Mouse (Mus musculus): ENCODE data around the gene Misp. TPM values are rescaled to one million over a fixed set of nuclear protein-coding genes. Genes with fewer than 3 reads are reported as not detected.

The Misp gene
- polyA plus RNA-seq, 1 experiment from 2014 or later: 0.73 TPM

GRCm38 (mm10) chr10:79793051-79793737, 27.6 kb upstream of the Misp start, which contains the start of gene Palm:
TSS of gene Palm (plus strand) at chr10:79793572.
- Histone ChIP-seq H3K4me2 (ENCODE audit: low read length) (peak within 1 kb of the TSS; percentile 97), H3K4me1 (ENCODE audit: control insufficient read depth, insufficient read depth, low read length) (peaks cover 20% of the 10 kb centered on the region), H3K9me3 (replicated peaks; ENCODE audit: control insufficient read depth, low read length, poor library complexity, severe bottlenecking) (no peaks in the 10 kb centered on the region), H3K9ac (ENCODE audit: low read depth, low read length) (peak within 1 kb of the TSS; percentile 98), H3K4me3 (ENCODE audit: low read depth, low read length) (peak within 1 kb of the TSS; percentile 80), H3K27me3 (ENCODE audit: control insufficient read depth, insufficient read depth, low read depth, low read length) (no peaks in the 10 kb centered on the region; the same call in 1 of the 2 replicates), H3K27ac (ENCODE audit: low read length) (peak within 1 kb of the TSS; percentile 91), H3K36me3 (ENCODE audit: control insufficient read depth, insufficient read depth, low read length) (no peaks in the 10 kb centered on the region)
- ATAC-seq: peak; percentile 72
- WGBS: 5% methylated on average over 51 of the region's 51 CpGs

DNA sequence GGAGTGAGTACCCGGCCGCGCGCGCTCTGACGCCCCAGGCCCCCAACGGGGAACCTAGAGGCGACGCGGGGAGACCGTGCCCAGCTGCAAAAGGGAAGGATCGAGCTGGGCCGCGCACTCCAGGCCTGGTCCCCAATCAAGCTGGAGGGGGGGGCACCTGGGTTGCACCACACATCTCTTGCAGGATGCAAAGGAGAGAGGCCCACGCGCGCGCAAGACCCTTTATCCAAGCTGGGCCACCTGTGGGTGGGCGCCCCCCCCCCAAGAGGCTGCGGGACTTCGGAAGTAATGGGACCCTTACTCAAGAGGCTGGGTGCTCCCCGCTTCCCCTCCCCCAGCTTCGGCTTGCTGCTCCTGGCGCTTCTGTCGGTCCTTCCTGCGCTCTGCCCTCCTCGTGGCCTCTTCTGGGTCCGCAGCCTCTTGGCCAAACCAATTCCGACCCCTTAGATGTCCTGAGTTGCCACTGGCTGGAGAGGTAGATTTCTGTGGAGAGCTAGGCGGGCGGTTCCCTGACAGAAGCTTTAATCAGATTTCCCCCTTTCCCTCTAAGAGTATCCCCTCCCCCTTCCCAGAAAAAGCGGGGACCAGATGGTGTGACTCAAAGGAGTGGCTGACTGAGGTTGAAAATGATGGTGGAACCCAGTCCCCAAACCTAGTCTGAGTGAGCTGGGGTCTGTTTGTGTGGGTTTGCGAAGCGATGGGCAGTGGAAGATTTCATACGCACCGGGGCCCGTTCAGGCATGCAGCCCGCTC, 26.9 kb upstream of the Misp start:
- ATAC-seq: peak; percentile 11; the same call in 1 of the 2 replicates
- H3K4me3 ChIP-seq (ENCODE audit: low read depth, low read length): peak overlapping the region; percentile 80
- H3K27me3 ChIP-seq (ENCODE audit: control insufficient read depth, insufficient read depth, low read depth, low read length): no peaks in the 10 kb centered on the region; the same call in 1 of the 2 replicates
- peak overlapping the region; percentile 98 for H3K9ac ChIP-seq (ENCODE audit: low read depth, low read length)
- H3K4me2 ChIP-seq (ENCODE audit: low read length): peak overlapping the region; percentile 97
- H3K9me3 ChIP-seq (replicated peaks; ENCODE audit: control insufficient read depth, low read length, poor library complexity, severe bottlenecking): no peaks in the 10 kb centered on the region
- no peaks in the 10 kb centered on the region for H3K36me3 ChIP-seq (ENCODE audit: control insufficient read depth, insufficient read depth, low read length)
- peak overlapping the region; percentile 91 for H3K27ac ChIP-seq (ENCODE audit: low read length)
- H3K4me1 ChIP-seq (ENCODE audit: control insufficient read depth, insufficient read depth, low read length): peaks cover 20% of the 10 kb centered on the region
- 1% methylated on average over 32 of the region's 38 CpGs for WGBS

DNA sequence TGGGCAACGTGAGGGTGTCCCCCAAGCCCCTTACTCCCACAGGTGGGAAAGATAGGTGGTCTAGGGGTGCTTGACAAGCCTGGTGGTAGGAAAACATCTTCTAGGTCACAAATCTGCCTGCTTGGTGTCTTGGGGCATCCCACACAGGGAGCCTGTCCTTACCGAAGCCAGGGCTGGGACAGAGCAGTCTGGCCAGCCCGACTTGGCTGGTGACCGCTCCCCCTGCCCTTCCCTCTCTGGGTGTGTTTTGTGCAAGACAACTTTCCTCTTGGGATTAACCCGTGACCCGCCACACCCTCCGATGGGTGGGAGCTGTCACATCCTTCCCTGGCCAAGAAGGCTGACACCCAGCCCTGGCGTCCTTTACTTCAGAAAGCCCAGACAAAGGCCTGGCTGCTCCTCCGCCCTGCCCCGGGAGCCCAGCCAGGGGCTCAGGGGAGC, 26.3 kb upstream of the Misp start:
- peak overlapping the region; percentile 98 for H3K9ac ChIP-seq (ENCODE audit: low read depth, low read length)

DNA sequence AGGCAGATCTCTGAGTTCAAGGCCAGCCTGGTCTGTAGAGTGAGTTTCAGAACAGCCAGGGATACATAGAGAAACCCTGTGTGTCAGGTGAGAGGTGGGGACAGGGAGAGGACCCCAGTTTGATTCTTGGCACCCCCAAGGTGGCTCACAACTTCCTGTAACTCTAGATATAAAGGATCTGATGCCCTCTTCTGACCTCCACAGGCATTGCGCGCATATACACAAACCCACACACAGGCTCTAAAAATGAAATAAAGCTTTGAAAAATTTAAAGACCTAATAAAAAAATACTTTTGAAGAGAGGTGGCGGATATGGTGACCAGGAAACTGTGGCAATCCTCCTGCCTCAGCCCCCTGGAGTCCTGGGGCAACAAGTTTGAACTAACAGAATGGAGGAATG, 24.9 kb upstream of the Misp start:
- Histone ChIP-seq H3K4me1 (ENCODE audit: control insufficient read depth, insufficient read depth, low read length) (peaks cover 20% of the 10 kb centered on the region), H3K36me3 (ENCODE audit: control insufficient read depth, insufficient read depth, low read length) (no peaks in the 10 kb centered on the region), H3K9me3 (replicated peaks; ENCODE audit: control insufficient read depth, low read length, poor library complexity, severe bottlenecking) (no peaks in the 10 kb centered on the region), H3K9ac (ENCODE audit: low read depth, low read length) (no peak overlapping the region), H3K4me2 (ENCODE audit: low read length) (no peak overlapping the region), H3K27ac (ENCODE audit: low read length) (no peak overlapping the region), H3K27me3 (ENCODE audit: control insufficient read depth, insufficient read depth, low read depth, low read length) (no peaks in the 10 kb centered on the region), H3K4me3 (ENCODE audit: low read depth, low read length) (no peak overlapping the region)
- 96% methylated on average over 3 of the region's 3 CpGs for WGBS
- ATAC-seq: no peak

More for the DNA sequence above, 26.3 kb upstream of the Misp start:
- ATAC-seq: peak; percentile 15
- no peaks in the 10 kb centered on the region; the same call in 1 of the 2 replicates for H3K27me3 ChIP-seq (ENCODE audit: control insufficient read depth, insufficient read depth, low read depth, low read length)
- no peaks in the 10 kb centered on the region for H3K36me3 ChIP-seq (ENCODE audit: control insufficient read depth, insufficient read depth, low read length)
- peak overlapping the region; percentile 97 for H3K4me2 ChIP-seq (ENCODE audit: low read length)
- H3K4me1 ChIP-seq (ENCODE audit: control insufficient read depth, insufficient read depth, low read length): peaks cover 20% of the 10 kb centered on the region
- H3K9me3 ChIP-seq (replicated peaks; ENCODE audit: control insufficient read depth, low read length, poor library complexity, severe bottlenecking): no peaks in the 10 kb centered on the region
- peak overlapping the region; percentile 80 for H3K4me3 ChIP-seq (ENCODE audit: low read depth, low read length)
- peak overlapping the region; percentile 91 for H3K27ac ChIP-seq (ENCODE audit: low read length)
- 2% methylated on average over 10 of the region's 10 CpGs for WGBS

- H3K27ac ChIP-seq (ENCODE audit: low read length): no peak overlapping the region
- ATAC-seq: no peak
- H3K4me1 ChIP-seq (ENCODE audit: control insufficient read depth, insufficient read depth, low read length): peaks cover 30% of the 10 kb centered on the region
- H3K36me3 ChIP-seq (ENCODE audit: control insufficient read depth, insufficient read depth, low read length): no peaks in the 10 kb centered on the region
- no peaks in the 10 kb centered on the region for H3K9me3 ChIP-seq (replicated peaks; ENCODE audit: control insufficient read depth, low read length, poor library complexity, severe bottlenecking)
- peak overlapping the region; percentile 33; the same call in 1 of the 2 replicates for H3K9ac ChIP-seq (ENCODE audit: low read depth, low read length)
- no peak overlapping the region for H3K4me3 ChIP-seq (ENCODE audit: low read depth, low read length)
- 45% methylated on average over 15 of the region's 15 CpGs for WGBS
- peak overlapping the region; percentile 33 for H3K4me2 ChIP-seq (ENCODE audit: low read length)
- H3K27me3 ChIP-seq (ENCODE audit: control insufficient read depth, insufficient read depth, low read depth, low read length): no peaks in the 10 kb centered on the region
These were observed 23.5 kb upstream of the Misp start for GRCm38 (mm10) chr10:79797326-79797725.

DNA sequence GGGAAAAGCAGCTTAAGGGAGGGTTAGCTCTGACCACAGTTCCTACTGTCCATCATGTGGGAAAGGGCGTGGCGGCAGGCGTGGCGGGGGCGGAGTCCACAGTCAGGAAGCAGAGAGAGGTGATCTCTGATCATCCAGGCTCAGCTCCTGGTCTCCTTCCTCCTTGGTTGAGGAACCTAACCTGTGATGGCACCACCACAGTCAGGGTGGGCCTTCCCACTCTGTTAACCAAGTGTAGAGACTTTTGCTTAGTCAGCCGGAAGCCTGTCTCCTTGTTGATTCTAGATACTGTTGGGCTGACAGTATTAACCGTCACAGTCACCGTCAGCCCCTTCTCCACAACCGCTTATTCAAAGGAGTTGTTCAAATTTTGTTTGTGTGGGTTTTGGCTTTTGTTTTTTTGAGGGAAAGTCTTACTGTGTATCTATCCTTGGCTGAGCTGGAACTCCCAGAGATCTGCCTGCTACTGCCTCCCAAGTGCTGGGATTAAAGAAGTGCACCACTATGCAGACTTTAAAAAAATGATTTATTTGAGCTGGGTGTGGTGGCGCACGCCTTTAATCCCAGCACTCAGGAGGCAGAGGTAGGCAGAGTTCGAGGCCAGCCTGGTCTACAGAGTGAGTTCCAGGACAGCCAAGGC, 22.4 kb upstream of the Misp start:
- H3K36me3 ChIP-seq (ENCODE audit: control insufficient read depth, insufficient read depth, low read length): no peaks in the 10 kb centered on the region
- no peak overlapping the region for H3K4me3 ChIP-seq (ENCODE audit: low read depth, low read length)
- no peaks in the 10 kb centered on the region for H3K9me3 ChIP-seq (replicated peaks; ENCODE audit: control insufficient read depth, low read length, poor library complexity, severe bottlenecking)
- H3K27me3 ChIP-seq (ENCODE audit: control insufficient read depth, insufficient read depth, low read depth, low read length): no peaks in the 10 kb centered on the region
- no peak overlapping the region for H3K9ac ChIP-seq (ENCODE audit: low read depth, low read length)
- 94% methylated on average over 12 of the region's 12 CpGs for WGBS
- peaks cover 41% of the 10 kb centered on the region for H3K4me1 ChIP-seq (ENCODE audit: control insufficient read depth, insufficient read depth, low read length)
- H3K27ac ChIP-seq (ENCODE audit: low read length): no peak overlapping the region
- no peak for ATAC-seq
- no peak overlapping the region for H3K4me2 ChIP-seq (ENCODE audit: low read length)

DNA sequence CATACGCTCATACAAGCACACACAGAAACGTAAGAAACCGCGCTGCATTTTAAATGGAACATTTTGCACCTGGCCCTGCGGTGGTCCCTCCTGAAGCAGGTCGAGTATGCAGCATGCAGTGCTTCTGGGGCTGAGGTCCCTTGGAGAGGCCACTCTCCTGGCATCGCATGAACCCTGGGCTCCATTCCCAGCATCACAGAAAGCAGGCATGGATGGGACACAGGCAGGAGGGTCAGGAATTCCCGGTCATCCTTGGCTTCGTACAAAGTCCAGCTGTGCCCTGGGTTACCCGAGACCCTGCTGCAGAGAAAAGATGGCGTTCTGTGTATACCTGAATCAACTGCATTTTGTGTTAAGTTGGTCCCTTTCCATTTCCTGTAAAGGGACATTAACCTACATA, 20.3 kb upstream of the Misp start:
- Histone ChIP-seq H3K9me3 (replicated peaks; ENCODE audit: control insufficient read depth, low read length, poor library complexity, severe bottlenecking) (no peaks in the 10 kb centered on the region), H3K27ac (ENCODE audit: low read length) (no peak overlapping the region), H3K27me3 (ENCODE audit: control insufficient read depth, insufficient read depth, low read depth, low read length) (no peaks in the 10 kb centered on the region), H3K9ac (ENCODE audit: low read depth, low read length) (no peak overlapping the region), H3K4me3 (ENCODE audit: low read depth, low read length) (no peak overlapping the region), H3K4me1 (ENCODE audit: control insufficient read depth, insufficient read depth, low read length) (peaks cover 51% of the 10 kb centered on the region), H3K36me3 (ENCODE audit: control insufficient read depth, insufficient read depth, low read length) (no peaks in the 10 kb centered on the region), H3K4me2 (ENCODE audit: low read length) (no peak overlapping the region)
- no peak for ATAC-seq
- WGBS: 83% methylated on average over 11 of the region's 11 CpGs

- H3K27me3 ChIP-seq (ENCODE audit: control insufficient read depth, insufficient read depth, low read depth, low read length): no peaks in the 10 kb centered on the region
- H3K4me3 ChIP-seq (ENCODE audit: low read depth, low read length): no peak overlapping the region
- peak overlapping the region; percentile 21; the same call in 1 of the 2 replicates for H3K4me2 ChIP-seq (ENCODE audit: low read length)
- no peaks in the 10 kb centered on the region for H3K9me3 ChIP-seq (replicated peaks; ENCODE audit: control insufficient read depth, low read length, poor library complexity, severe bottlenecking)
- H3K36me3 ChIP-seq (ENCODE audit: control insufficient read depth, insufficient read depth, low read length): no peaks in the 10 kb centered on the region
- peaks cover 48% of the 10 kb centered on the region for H3K4me1 ChIP-seq (ENCODE audit: control insufficient read depth, insufficient read depth, low read length)
- 21% methylated on average over 2 of the region's 3 CpGs for WGBS
- peak overlapping the region; percentile 84 for H3K27ac ChIP-seq (ENCODE audit: low read length)
- ATAC-seq: no peak
- H3K9ac ChIP-seq (ENCODE audit: low read depth, low read length): peak overlapping the region; percentile 32; the same call in 1 of the 2 replicates
These were observed 19.0 kb upstream of the Misp start for GRCm38 (mm10) chr10:79801837-79802236.
